Mouse (Mus musculus) lung, embryonic 15.5 days (tissue): ENCODE data around the gene Des. TPM values are rescaled to one million over a fixed set of nuclear protein-coding genes. Genes with fewer than 3 reads are reported as not detected.

ENCODE experiments used
- ATAC-seq: fragments of 200-750 bp; cut with Nextera tagmentation; 2 replicates; pipeline ENCODE4 v1.8.0; 2017; ENCODE audit warnings: moderate number of reproducible peaks, borderline replicate concordance; ENCODE audit not compliant: low FRiP score, low TSS enrichment; ENCODE audit errors: extremely low read depth
- H3K27ac ChIP-seq: fragments of 300-500 bp; sonication (generic); 2 replicates; pipeline ENCODE4 v1.5.1; 2015; ENCODE audit warnings: moderate library complexity, mild to moderate bottlenecking, inconsistent platforms
- H3K27me3 ChIP-seq: fragments of 300-500 bp; sonication (generic); 2 replicates; pipeline ENCODE4 v1.6.1; 2015; ENCODE audit warnings: inconsistent platforms
- H3K36me3 ChIP-seq: fragments of 300-500 bp; sonication (generic); 2 replicates; pipeline ENCODE4 v1.6.1; 2015; ENCODE audit warnings: inconsistent platforms
- H3K4me1 ChIP-seq: fragments of 300-500 bp; sonication (generic); 2 replicates; pipeline ENCODE4 v1.6.1; 2015; ENCODE audit warnings: inconsistent platforms
- H3K4me2 ChIP-seq: fragments of 300-500 bp; sonication (generic); 2 replicates; pipeline ENCODE4 v1.6.1; 2015; ENCODE audit warnings: inconsistent platforms, mild to moderate bottlenecking, moderate library complexity
- H3K4me3 ChIP-seq: fragments of 300-500 bp; sonication (generic); 2 replicates; pipeline ENCODE4 v1.5.1; 2015; ENCODE audit warnings: mild to moderate bottlenecking, inconsistent platforms
- H3K9ac ChIP-seq: fragments of 300-500 bp; sonication (generic); 2 replicates; pipeline ENCODE4 v1.6.1; 2015; ENCODE audit warnings: inconsistent platforms
- H3K9me3 ChIP-seq: fragments of 300-500 bp; sonication (generic); 2 replicates; pipeline ENCODE4 v1.6.1; 2016; ENCODE audit warnings: inconsistent platforms
- WGBS: fragments of 180-500 bp; shearing (Covaris S2); methylation state at CpG from one replicate; pipeline ENCODE4 v1.1.7; 2015; 5-methylcytosine and 5-hydroxymethylcytosine counted together
- polyA plus RNA-seq: library from polyadenylated mRNA; unstranded; fragments of >200 nt; fragmentation: Nextera tagmentation; extraction: Ambion mirVana; gene quantifications from 2 replicates; pipeline ENCODE4 v1.2.1, GENCODE M21; 2015

Des gene
- polyA plus RNA-seq, 1 experiment from 2014 or later = 59.5 TPM

DNA sequence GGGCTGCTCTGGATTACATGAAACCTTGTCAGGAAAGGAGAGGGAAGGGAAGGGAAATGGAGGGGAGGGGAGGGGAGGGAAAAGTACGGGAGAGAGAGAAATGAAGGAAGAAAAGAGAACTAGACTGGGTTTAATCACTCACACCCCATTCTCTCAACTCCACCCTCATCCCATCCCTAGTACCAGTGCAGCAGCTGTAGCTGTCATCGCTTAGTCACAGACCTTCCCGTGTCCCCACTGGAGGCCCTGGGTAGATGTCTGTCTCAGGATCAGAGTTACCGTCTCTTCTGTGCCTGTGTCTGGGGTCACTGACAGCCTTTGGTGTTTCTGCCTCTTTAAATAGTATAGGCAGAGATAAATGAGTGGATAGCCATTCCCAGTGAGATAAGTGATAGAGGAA lies 48.1 kb downstream of the Des start:
- no peak overlapping the region for H3K4me2 ChIP-seq
- ATAC-seq = no peak
- no peaks in the 10 kb centered on the region for H3K4me1 ChIP-seq
- WGBS = 40% methylated on average over 4 of the region's 4 CpGs
- H3K4me3 ChIP-seq = no peak overlapping the region
- H3K9me3 ChIP-seq = no peaks in the 10 kb centered on the region
- no peaks in the 10 kb centered on the region for H3K27me3 ChIP-seq
- H3K9ac ChIP-seq = no peak overlapping the region
- H3K27ac ChIP-seq = no peak overlapping the region
- H3K36me3 ChIP-seq = peaks cover 19% of the 10 kb centered on the region

DNA sequence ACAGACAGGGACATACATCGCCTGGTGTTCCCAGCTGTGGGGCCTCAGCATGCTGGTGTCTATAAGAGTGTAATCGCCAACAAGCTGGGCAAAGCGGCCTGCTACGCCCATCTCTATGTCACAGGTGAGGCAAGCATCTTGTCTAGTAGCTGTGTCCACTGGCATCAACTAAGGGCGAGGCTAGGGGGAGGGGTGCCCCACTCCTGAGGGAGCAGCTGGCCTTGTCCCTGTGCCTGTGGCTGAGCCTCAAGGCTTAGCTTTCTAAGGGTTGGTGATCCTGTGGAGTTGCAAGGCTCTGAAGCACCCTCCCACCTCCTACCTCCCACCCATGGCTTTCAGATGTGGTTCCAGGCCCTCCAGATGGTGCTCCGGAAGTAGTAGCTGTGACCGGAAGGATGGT lies 49.8 kb downstream of the Des start:
- no peaks in the 10 kb centered on the region for H3K27me3 ChIP-seq
- 81% methylated on average over 7 of the region's 7 CpGs for WGBS
- H3K36me3 ChIP-seq = peaks cover 16% of the 10 kb centered on the region
- no peak overlapping the region for H3K4me2 ChIP-seq
- no peak for ATAC-seq
- no peaks in the 10 kb centered on the region for H3K9me3 ChIP-seq
- H3K4me3 ChIP-seq = no peak overlapping the region
- H3K4me1 ChIP-seq = no peaks in the 10 kb centered on the region
- no peak overlapping the region for H3K27ac ChIP-seq
- H3K9ac ChIP-seq = no peak overlapping the region

- ATAC-seq = no peak
- H3K4me2 ChIP-seq = no peak overlapping the region
- H3K4me1 ChIP-seq = no peaks in the 10 kb centered on the region
- no peak overlapping the region for H3K4me3 ChIP-seq
- no peak overlapping the region for H3K9ac ChIP-seq
- H3K9me3 ChIP-seq = no peaks in the 10 kb centered on the region
- H3K27me3 ChIP-seq = no peaks in the 10 kb centered on the region
- H3K36me3 ChIP-seq = peaks cover 4% of the 10 kb centered on the region; the same call in 1 of the 2 replicates
- H3K27ac ChIP-seq = no peak overlapping the region
- 83% methylated on average over 3 of the region's 3 CpGs for WGBS
These were observed 52.1 kb downstream of the Des start for GRCm38 (mm10) chr1:75412196-75412595.

- no peak for ATAC-seq
- no peaks in the 10 kb centered on the region for H3K9me3 ChIP-seq
- H3K4me2 ChIP-seq = no peak overlapping the region
- H3K36me3 ChIP-seq = peaks cover 10% of the 10 kb centered on the region; the same call in 1 of the 2 replicates
- H3K4me1 ChIP-seq = no peaks in the 10 kb centered on the region
- no peaks in the 10 kb centered on the region for H3K27me3 ChIP-seq
- H3K4me3 ChIP-seq = no peak overlapping the region
- no peak overlapping the region for H3K27ac ChIP-seq
- 64% methylated on average over 3 of the region's 3 CpGs for WGBS
- no peak overlapping the region for H3K9ac ChIP-seq
These were observed 53.6 kb downstream of the Des start for GRCm38 (mm10) chr1:75413749-75414148.

Other genes with a start within 250 kb of the Des start
- gene Nhej1, start 235.1 kb upstream of the Des start, polyA plus RNA-seq = 9.1 and 10.4 TPM in 2 replicates
- 0.33 and 0.41 TPM in 2 replicates for gene Slc23a3, start 226.4 kb upstream of the Des start, polyA plus RNA-seq
- gene Cnppd1, start 217.6 kb upstream of the Des start, polyA plus RNA-seq = 36.5 and 41.6 TPM in 2 replicates
- 48.6 and 49.8 TPM in 2 replicates for gene Retreg2, start 217.6 kb upstream of the Des start, polyA plus RNA-seq
- 38.1 and 39.9 TPM in 2 replicates for gene Zfand2b, start 191.7 kb upstream of the Des start, polyA plus RNA-seq
- gene Abcb6, start 179.9 kb upstream of the Des start, polyA plus RNA-seq = 16.1 and 17.1 TPM in 2 replicates
- 21.8 and 23.2 TPM in 2 replicates for gene Ankzf1, start 168.2 kb upstream of the Des start, polyA plus RNA-seq
- 21.9 and 27.6 TPM in 2 replicates for gene Atg9a, start 168.1 kb upstream of the Des start, polyA plus RNA-seq
- 16.2 and 16.6 TPM in 2 replicates for gene Glb1l, start 149.5 kb upstream of the Des start, polyA plus RNA-seq
- gene Stk16, start 149.5 kb upstream of the Des start, polyA plus RNA-seq = 136 and 137 TPM in 2 replicates
- gene Tuba4a, start 140.5 kb upstream of the Des start, polyA plus RNA-seq = 35.8 and 44.9 TPM in 2 replicates
- not detected in 2 replicates for gene A630095N17Rik, start 128.2 kb upstream of the Des start, polyA plus RNA-seq
- gene Dnajb2, start 123.9 kb upstream of the Des start, polyA plus RNA-seq = 30.8 and 33.3 TPM in 2 replicates
- 0.39 and 0.72 TPM in 2 replicates for gene Ptprn, start 95.8 kb upstream of the Des start, polyA plus RNA-seq
- gene Resp18, start 81.9 kb upstream of the Des start, polyA plus RNA-seq = 0.91 and 1.4 TPM in 2 replicates
- gene Dnpep, start 42.3 kb upstream of the Des start, polyA plus RNA-seq = 121 and 124 TPM in 2 replicates
- 41.6 and 42.8 TPM in 2 replicates for gene Speg, start 15.0 kb downstream of the Des start, polyA plus RNA-seq
- 80.3 and 88.5 TPM in 2 replicates for gene Gmppa, start 75.6 kb downstream of the Des start, polyA plus RNA-seq
- gene Asic4, start 90.1 kb downstream of the Des start, polyA plus RNA-seq = 0.26 and 0.30 TPM in 2 replicates
- gene Chpf, start 119.0 kb downstream of the Des start, polyA plus RNA-seq = 29.5 and 31.1 TPM in 2 replicates
- 0.65 and 0.82 TPM in 2 replicates for gene Tmem198, start 119.2 kb downstream of the Des start, polyA plus RNA-seq
- gene Obsl1, start 146.1 kb downstream of the Des start, polyA plus RNA-seq = 74.0 and 77.9 TPM in 2 replicates
- gene Inha, start 146.7 kb downstream of the Des start, polyA plus RNA-seq = 3.6 and 4.6 TPM in 2 replicates
- 20.7 and 20.8 TPM in 2 replicates for gene Stk11ip, start 161.2 kb downstream of the Des start, polyA plus RNA-seq
- gene Slc4a3, start 185.9 kb downstream of the Des start, polyA plus RNA-seq = 11.3 and 13.2 TPM in 2 replicates